Mouse (Mus musculus) mesoderm, embryonic 11.5 days (tissue): Measurements from ENCODE around the gene Zfp467.
A peak's percentile ranks its signal among the peaks of the same experiment; 100 is the strongest.

Experiments used
- DNase-seq: peaks from one replicate; pipeline ENCODE4 v3.0.0-alpha.2; 2012; ENCODE audit warnings: low read depth, low spot score

Zfp467 gene

DNA sequence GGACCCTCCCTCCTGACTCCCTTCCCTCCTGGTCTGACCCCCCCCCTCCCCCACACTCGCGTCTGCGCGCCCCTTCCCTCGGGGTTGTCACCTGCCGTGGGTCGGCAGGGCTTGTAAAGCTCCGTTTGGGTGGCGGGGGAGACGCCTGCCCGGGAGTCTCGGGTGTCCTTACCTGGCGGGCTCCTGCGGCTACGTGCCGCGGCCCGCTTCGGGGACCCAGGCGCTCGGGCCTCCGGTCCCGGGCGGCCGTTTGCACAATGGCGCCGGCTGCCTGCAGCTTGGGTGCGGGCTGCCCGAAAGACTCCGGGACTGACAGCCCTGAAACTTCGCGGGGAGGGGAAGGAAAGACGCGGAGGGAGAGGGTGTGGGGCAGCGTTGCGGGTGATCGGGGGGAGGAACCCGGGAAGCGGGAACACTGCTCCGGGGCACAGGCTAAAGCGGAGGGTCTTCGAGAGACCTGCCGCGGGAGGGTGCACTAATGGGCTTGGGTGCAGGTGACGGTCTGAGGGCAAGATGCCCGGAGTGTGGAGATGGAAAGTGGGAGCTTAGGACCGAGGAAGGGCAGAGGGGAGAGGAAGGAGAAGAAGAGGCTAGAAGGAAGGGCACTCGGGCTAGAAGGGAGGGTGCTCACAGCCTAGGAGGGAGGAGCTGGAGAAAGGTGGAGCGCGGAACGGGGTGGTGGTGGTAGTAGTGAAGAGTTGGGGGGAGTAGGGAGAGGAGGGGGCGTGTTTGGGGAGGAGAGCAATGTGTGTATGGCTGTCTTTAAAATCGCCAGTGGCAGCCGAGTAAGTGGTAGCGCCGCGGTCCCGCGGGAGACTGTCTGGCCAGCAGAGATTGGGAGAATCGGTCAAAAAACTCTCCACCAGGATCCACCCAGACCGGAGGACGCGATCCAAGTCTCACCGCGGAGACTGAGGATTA is at the start of gene Zfp467:
Gene Zfp467 (minus strand): TSS at position 645 of the 921 bp plus-strand sequence.
- DNase-seq: peak; percentile 41

- DNase-seq: peak; percentile 2
These were observed 47.6 kb upstream of the Zfp467 start for GRCm38 (mm10) chr6:48493136-48493730.

DNA sequence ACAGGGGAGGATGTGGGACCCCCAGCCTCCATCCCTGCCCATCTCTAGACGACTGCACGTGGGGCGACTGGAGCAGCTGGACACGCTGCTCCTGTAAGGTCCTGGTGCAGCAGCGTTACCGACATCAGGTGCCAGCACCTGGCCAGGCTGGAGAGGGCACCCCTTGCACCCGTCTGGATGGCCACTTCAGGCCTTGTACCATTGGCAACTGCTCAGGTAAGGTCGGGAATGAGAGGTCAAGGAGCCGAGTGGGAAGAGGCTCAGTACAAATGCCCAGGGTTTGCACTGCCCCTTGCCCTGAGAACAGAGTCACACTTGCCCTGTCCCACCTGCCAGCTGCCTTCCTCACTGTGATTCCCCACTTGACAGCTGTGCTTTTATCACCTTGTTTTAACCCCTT is 45.7 kb upstream of the Zfp467 start:
- no peak for DNase-seq

DNA sequence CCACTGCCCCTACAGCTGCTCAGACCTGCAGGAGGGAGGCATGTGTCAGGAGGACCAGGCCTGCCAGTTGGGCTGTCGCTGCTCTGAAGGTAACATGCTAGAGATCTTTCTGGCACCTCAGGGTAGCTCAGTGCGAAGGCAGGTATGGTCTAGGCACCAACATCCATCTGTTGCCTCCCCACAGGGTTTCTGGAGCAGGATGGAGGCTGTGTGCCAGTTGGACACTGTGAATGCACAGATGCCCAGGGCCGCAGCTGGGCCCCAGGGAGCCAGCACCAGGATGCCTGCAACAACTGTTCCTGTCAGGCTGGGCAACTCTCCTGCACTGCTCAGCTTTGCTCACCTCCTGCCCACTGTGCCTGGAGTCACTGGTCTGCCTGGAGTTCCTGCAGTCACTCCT is 44.1 kb upstream of the Zfp467 start:
- no peak for DNase-seq

DNA sequence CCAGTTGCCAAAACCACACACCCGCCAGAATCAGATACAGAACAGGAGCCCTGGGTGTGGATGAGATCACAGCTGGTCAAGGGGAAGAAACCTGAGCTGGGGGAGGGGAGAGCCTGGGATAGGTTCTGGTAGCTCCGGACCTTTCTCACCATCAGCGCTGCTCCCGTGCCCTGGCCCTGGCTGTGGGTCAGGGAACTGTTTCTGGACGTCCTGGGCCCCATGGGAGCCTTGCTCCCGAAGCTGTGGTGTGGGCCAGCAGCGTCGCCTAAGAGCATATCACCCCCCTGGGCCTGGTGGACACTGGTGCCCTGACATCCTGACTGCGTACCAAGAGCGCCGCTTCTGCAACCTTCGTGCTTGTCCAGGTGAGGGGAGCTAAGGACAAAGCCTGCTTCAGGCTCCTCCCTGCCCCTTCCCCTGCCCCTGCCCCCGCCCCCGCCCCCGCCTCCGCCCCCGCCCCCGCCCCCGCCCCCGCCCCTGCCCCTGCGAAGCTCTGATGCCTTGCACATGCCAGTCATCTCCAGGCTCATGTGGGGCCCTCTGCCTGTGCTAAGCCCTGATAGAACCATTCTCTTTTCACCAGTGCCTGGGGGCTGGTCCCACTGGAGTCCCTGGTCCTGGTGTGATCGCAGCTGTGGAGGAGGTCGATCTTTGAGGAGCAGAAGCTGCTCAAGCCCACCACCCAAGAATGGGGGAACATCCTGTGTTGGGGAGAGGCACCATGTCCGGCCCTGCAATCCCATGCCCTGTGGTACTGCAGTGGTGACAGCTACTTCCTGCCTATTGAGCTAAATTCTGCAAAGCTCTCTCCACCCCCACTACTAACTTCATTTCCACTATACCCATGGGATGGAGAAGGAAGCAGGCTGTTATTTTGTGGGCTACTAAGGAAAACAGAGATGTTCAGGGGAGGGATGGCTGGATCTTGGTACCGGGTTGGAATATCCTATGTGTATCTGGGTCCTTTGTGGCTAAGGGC is 42.4 kb upstream of the Zfp467 start:
- DNase-seq: peak; percentile 36

GRCm38 (mm10) chr6:48482501-48482900 is 36.9 kb upstream of the Zfp467 start:
- DNase-seq: no peak

DNA sequence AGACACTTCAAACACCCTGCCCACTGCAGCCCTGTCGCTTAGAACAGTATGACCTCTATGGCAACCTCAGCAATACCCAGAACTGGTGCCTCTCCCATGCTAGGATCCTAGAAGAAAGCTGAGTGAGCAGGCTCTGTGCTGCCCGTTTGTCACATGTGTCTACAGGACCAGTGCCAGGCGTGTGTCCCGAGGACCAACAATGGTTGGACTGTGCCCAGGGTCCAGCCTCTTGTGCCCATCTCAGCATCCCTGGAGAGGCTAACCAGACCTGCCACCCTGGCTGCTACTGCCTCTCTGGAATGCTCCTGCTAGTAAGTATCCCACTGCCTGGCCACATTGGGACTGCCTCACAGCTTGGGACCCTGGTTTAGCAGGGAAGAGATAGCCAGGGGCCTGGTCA is 32.8 kb upstream of the Zfp467 start:
- DNase-seq: no peak

DNA sequence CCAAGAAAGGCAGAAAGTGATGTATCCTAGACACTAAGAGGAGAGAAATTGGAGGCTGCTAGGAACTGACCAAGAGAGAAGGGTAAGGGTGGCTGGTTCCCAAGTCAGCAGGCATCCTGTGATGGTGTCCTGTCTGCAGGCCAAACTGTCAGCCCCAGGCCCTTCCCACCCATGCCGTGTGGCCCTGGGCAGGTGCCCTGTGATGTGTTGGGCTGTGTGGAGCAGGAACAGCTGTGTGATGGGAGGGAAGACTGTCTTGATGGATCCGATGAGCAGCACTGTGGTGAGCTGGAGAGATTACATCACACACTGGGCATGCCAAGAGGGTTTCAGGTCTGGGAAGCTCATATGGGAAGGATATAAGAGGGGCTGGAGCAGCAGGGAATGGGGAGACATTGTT is 25.1 kb upstream of the Zfp467 start:
- DNase-seq: no peak

GRCm38 (mm10) chr6:48467490-48467889 is 21.9 kb upstream of the Zfp467 start:
- no peak for DNase-seq

DNA sequence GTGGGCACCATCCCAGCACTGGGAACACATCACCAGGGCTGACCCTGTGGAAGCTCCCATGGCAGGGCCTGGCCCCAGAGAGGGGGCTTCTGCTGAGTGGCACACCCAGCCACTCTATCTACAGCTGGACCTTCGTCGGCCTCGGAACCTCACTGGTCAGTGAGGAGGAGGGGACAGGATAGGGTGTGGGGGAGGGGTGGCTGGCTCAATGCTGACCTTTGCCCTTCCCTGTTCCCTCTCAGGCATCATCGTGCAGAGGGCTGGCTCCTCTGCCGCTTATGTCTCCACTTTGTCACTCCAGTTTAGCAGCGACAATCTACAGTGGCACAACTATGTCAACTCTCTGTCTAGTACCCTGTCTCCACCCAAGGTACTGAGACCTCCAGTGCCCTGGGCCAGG is 21.1 kb upstream of the Zfp467 start:
- DNase-seq: no peak

DNA sequence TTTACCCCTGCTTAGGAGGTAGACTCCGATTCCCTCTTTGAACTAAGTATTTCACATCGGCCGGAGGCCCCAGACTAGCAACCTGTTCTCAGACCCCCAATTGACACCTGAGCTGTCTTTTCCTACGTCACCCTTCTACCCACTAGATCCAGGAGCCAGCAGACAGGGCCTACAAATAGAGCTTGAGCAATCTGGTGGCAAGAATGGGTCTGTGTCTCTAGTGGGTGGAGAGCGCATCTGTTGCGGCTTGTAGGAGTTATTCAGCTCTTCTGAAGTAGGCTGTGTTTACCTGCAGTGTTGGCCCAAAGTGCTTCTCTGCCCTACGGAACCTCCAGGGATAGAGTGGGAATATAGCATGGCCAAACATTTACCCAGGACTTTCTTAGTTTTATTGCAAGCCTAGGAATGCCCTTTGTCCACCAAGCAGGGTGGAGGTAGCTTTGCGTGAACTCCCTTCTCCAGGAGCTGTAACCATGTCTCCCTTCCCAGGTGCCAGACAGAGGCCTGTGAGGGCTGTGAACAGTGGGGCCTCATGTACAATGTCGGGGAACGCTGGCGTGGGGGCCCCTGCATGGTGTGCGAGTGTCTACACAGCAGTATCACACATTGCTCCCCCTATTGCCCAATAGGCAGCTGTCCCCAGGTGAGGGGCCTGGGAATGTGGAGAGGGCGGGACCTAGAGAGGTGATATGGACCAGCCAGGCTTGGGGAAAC is 19.5 kb upstream of the Zfp467 start:
- DNase-seq: no peak

GRCm38 (mm10) chr6:48452771-48453170 is 7.1 kb upstream of the Zfp467 start:
- DNase-seq: no peak

- DNase-seq: no peak
These were observed 6.5 kb upstream of the Zfp467 start for GRCm38 (mm10) chr6:48452151-48452550.

GRCm38 (mm10) chr6:48448527-48448926 is 2.9 kb upstream of the Zfp467 start:
- no peak for DNase-seq

GRCm38 (mm10) chr6:48447929-48448328 is 2.3 kb upstream of the Zfp467 start, which contains the start of gene Sspo:
Gene Sspo (plus strand): TSS chr6:48448229.
- DNase-seq: no peak

DNA sequence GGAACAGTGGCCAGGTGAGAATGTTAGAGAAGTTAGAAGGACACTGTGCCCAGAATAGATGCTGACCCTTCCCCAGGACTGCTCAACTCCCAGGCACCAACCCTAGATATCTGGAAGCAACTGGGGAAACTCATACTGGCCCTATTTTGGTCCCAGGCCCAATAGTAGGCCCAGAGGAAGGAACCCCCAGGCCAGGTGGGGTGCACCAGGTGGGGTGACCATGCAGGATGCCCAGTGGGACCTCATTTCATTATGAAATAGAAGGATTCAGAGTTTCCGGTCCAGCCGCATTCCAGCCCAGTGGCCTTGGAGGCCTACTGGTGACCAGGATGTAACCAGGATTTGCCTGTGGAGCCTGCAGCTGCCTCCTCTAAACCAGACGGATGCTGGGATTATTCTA is 1.3 kb upstream of the Zfp467 start:
- no peak for DNase-seq

DNA sequence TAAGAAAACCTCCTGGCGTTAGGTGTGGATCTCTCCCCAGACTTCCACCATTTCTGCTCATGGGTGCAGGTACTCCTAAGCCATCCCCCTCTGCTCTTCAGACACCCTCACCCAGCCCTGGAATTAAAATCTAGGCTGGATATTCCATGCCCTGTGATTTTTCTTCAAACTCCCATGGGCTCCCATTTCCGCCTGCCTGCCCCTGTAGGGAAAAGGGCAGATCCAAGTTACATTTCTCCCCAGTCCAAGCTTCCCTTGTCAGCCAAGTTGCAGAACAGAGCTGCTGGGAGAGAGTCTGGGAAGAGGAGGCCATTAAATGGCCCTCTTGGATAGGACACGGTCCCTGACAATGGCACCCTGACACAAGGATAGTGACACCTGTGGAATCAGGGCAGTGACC is 631 bp upstream of the Zfp467 start:
- DNase-seq: no peak

DNA sequence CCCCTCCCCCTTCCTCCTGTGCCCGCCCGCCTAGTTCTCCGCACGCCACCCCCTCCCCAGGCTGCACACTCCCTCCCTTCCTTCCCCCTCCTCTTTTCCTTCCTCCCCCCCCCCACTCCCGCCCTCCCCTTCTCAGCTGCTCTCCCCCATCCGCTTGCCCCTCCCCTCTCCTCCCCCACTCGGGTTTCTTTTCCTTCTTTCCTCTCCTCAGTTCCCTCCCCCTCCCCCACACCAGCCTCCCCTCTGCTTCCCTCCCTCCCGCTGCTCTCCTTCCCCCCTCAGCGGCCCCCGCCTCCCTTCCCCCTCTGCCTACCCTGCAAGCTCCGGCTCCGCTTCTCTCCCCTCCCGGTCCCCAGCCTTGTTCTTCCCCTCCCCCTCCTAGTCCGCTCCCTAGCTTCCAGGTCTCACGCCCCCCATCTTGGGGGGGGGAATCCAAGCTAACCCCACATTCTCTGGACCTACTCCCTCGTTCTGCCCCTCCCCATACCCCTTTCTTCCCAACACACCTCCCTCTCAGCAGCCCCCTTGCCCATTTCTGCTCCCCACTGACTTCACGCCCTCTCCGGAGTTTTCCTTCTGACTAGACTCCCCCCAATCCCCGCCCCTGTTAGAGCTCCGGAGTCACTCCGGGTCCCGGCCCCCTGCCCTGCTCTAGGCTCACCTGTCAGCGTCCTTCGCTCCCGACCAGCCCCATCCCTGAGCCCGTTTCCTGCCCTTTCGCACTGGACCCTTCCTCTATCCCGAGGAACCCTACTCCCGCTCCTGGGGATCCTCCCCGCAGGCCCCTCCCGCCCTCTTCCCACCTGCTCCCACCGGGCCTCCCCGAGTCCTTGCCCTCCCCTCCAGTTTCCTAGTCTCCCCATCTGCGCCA is 1.1 kb downstream of the Zfp467 start:
- peak; percentile 95 for DNase-seq

DNA sequence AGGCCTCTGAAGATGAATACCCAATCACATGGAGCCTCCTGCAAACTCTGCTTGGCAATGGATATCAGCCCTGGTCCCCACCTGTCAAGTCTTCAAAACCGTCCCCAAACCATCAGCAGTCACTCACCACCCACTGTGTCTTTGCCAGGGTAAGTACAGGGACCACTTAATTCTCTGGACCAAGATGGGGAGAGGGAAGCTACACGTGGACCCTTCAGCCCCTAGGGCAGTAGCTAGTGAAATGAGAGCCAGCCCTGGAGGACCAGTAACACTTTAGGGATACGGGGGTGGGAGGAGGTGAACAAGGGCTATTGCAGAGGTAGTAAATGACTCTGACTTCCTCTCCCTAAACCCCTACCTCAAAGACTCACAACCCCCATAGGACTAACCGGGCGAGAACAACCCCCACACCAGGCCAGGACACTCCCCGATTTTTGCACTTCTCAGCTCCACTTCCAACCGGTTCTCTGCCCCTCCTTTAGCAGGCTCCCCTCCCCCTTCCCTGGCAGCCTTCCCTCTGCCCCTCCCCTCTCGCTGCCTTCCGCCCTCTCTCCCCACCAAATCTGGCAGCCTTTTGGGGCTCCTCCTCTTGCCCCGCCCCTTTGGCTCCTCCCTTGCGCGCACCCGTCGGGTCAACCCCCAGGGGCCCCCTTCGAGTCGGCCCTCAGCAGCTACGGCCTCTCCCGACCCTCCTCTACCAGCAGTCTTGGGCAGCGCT is 1.9 kb downstream of the Zfp467 start:
- peak; percentile 96 for DNase-seq
